Mouse (Mus musculus): ENCODE results near the gene Dvl2. TPM values are rescaled to one million over a fixed set of nuclear protein-coding genes. Genes with fewer than 3 reads are reported as not detected.

Dvl2 gene
- polyA plus RNA-seq, 1 experiment from 2014 or later, result 17.9 TPM

DNA sequence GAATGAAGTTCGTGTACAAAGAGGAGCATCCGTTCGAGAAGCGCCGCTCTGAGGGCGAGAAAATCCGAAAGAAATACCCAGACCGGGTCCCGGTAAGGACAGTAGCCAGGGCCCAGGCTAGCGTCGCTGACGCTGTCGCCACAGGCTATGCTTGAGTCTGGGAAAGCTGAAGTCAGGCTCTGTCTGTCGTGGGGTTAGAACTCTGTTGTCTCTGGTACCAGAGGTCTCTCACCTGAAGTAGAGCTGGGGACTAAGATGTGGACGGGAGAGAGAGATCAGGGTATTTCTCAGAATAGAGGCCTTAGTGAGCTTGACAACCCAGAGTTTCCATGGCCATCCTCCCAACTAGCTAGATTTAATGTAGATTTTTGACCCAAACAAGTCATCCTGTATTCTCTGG lies 8.7 kb upstream of the Dvl2 start:
- Histone ChIP-seq H3K4me2 (replicated peaks) (peak overlapping the region; percentile 70), H3K4me3 (replicated peaks; ENCODE audit: low read length) (peak overlapping the region; percentile 78), H3K27ac (peak overlapping the region; percentile 92), H3K4me1 (replicated peaks; ENCODE audit: control insufficient read depth, insufficient read depth, low read length) (peaks cover 9% of the 10 kb centered on the region), H3K36me3 (replicated peaks; ENCODE audit: control insufficient read depth, insufficient read depth) (peaks cover 56% of the 10 kb centered on the region), H3K9me3 (ENCODE audit: control insufficient read depth, low read length) (no peaks in the 10 kb centered on the region), H3K9ac (peak overlapping the region; percentile 91), H3K27me3 (ENCODE audit: control insufficient read depth, insufficient read depth, low read length) (no peaks in the 10 kb centered on the region)
- ATAC-seq (ENCODE audit: low FRiP score), result peak; percentile 13; the same call in 1 of the 2 replicates
- WGBS, result under 1% methylated on average over 15 of the region's 15 CpGs
- no peak for DNase-seq (ENCODE audit: low spot score)

DNA sequence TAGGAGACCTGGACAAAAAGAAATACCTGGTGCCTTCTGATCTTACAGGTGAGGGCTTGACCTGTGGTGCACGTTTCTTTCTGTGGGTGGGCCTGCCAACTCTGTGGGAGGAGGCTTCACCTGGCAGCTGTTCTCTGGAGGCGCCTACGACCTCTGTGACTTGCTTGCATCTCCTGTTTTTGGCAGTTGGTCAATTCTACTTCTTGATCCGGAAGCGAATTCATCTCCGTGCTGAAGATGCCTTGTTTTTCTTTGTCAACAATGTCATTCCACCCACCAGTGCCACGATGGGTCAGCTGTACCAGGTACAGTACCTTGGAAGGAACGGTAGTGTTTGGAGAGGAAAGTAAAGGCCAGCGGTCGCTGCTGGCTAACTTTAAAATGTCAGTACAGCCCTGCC lies 8.0 kb upstream of the Dvl2 start:
- no peaks in the 10 kb centered on the region for H3K27me3 ChIP-seq (ENCODE audit: control insufficient read depth, insufficient read depth, low read length)
- no peak for DNase-seq (ENCODE audit: low spot score)
- peaks cover 11% of the 10 kb centered on the region for H3K4me1 ChIP-seq (replicated peaks; ENCODE audit: control insufficient read depth, insufficient read depth, low read length)
- WGBS, result 88% methylated on average over 10 of the region's 10 CpGs
- peak overlapping the region; percentile 78 for H3K4me3 ChIP-seq (replicated peaks; ENCODE audit: low read length)
- peak overlapping the region; percentile 91 for H3K9ac ChIP-seq
- H3K27ac ChIP-seq, result no peak overlapping the region
- H3K36me3 ChIP-seq (replicated peaks; ENCODE audit: control insufficient read depth, insufficient read depth), result peaks cover 49% of the 10 kb centered on the region
- peak overlapping the region; percentile 70 for H3K4me2 ChIP-seq (replicated peaks)
- ATAC-seq (ENCODE audit: low FRiP score), result no peak
- H3K9me3 ChIP-seq (ENCODE audit: control insufficient read depth, low read length), result no peaks in the 10 kb centered on the region

DNA sequence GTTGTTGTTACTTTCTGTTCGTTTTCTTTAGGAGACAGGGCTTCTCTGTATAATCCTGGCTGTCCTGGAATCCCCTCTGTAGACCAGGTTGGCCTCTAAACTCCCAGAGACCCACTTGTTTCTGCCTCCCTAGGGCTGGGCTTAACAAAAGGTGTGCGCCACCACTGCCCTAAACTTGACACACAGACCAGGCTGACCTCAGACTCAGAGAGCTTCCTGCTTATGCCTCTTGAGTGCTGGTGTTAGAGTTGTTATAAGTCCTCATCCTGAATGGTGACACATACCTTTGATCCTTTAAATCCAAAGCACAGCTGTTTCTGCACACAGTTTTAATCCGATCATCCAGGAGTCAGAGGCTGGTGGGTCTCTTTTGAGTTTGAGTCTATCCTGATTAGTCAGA lies 7.5 kb upstream of the Dvl2 start:
- H3K4me2 ChIP-seq (replicated peaks), result peak overlapping the region; percentile 70
- no peak overlapping the region for H3K27ac ChIP-seq
- peak overlapping the region; percentile 91; the same call in 1 of the 2 replicates for H3K9ac ChIP-seq
- H3K9me3 ChIP-seq (ENCODE audit: control insufficient read depth, low read length), result no peaks in the 10 kb centered on the region
- H3K4me1 ChIP-seq (replicated peaks; ENCODE audit: control insufficient read depth, insufficient read depth, low read length), result peaks cover 17% of the 10 kb centered on the region
- H3K27me3 ChIP-seq (ENCODE audit: control insufficient read depth, insufficient read depth, low read length), result no peaks in the 10 kb centered on the region
- DNase-seq (ENCODE audit: low spot score) (no peak), ATAC-seq (ENCODE audit: low FRiP score) (no peak)
- peaks cover 46% of the 10 kb centered on the region for H3K36me3 ChIP-seq (replicated peaks; ENCODE audit: control insufficient read depth, insufficient read depth)
- H3K4me3 ChIP-seq (replicated peaks; ENCODE audit: low read length), result peak overlapping the region; percentile 78
- 95% methylated on average over 3 of the region's 3 CpGs for WGBS

DNA sequence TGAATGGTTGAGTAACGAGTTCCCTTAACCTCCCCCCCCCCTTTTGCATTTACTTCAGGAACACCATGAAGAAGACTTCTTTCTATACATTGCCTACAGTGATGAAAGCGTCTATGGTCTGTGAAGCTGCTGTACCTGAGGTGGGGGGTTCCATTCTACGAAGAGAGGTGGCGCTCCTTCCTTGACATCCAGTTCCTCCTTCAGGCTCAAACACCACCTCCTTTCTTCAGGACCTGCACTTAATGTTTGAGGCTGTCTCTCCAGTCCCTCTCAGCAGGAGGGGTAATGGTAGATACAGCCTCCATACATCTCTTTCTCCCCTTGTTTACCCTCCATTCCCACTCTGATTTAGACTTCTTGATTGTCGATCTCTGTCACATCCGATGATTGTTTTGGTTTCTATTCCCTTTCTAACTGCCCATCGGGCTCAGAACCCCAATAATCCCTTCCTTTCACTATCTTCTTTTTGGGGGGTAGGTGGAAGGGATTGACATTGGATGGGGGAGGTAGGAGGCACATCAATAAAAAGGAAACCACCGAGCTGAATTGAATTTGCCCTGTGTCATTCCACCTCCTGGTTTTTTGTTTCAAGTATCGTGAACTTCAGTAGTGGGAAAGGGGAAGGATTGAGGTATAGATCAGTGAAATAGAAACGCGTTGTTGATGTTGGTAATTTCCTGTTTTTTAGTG lies 5.8 kb upstream of the Dvl2 start:
- no peak overlapping the region for H3K9ac ChIP-seq
- no peaks in the 10 kb centered on the region for H3K27me3 ChIP-seq (ENCODE audit: control insufficient read depth, insufficient read depth, low read length)
- no peaks in the 10 kb centered on the region for H3K9me3 ChIP-seq (ENCODE audit: control insufficient read depth, low read length)
- H3K4me1 ChIP-seq (replicated peaks; ENCODE audit: control insufficient read depth, insufficient read depth, low read length), result peaks cover 20% of the 10 kb centered on the region
- H3K27ac ChIP-seq, result no peak overlapping the region
- peak overlapping the region; percentile 61 for H3K4me3 ChIP-seq (replicated peaks; ENCODE audit: low read length)
- H3K4me2 ChIP-seq (replicated peaks), result peak overlapping the region; percentile 43
- DNase-seq (ENCODE audit: low spot score) (no peak), ATAC-seq (ENCODE audit: low FRiP score) (no peak)
- WGBS, result 84% methylated on average over 11 of the region's 11 CpGs
- H3K36me3 ChIP-seq (replicated peaks; ENCODE audit: control insufficient read depth, insufficient read depth), result peaks cover 46% of the 10 kb centered on the region

DNA sequence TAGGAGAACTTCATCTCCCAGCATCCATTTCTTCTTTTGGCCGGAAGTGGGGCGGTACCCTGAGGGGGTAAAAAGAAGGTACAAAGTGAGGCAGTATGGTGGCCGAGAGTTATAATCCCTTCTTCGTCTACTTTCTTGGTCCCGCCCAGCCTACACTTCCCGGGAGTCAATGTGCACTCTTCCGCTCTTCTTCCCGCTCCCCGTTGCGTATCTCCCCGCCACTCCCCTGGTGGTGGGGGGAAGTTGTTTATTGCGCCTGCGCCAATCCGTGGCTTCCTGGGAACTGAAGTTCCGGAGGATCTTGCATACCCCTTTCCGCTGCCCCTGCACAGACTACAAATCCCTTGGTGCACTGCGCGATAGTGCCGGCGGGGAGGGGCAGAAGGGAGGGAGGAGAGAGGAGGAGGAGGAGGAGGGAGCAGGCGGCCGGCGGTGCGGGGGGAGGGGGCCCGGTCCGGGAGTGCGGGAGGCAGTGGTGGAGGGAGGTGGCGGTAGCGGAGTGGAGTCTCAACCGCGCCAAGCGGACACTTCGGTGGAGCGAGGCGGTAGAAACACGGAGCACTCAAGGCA lies 4.9 kb upstream of the Dvl2 start, which contains the start of gene Phf23:
TSS of gene Phf23 (plus strand) at position 387 of the 570 bp plus-strand sequence.
- Histone ChIP-seq H3K9me3 (ENCODE audit: control insufficient read depth, low read length) (no peaks in the 10 kb centered on the region), H3K4me1 (replicated peaks; ENCODE audit: control insufficient read depth, insufficient read depth, low read length) (peaks cover 20% of the 10 kb centered on the region), H3K4me2 (replicated peaks) (peak within 1 kb of the TSS; percentile 62), H3K27me3 (ENCODE audit: control insufficient read depth, insufficient read depth, low read length) (no peaks in the 10 kb centered on the region), H3K4me3 (replicated peaks; ENCODE audit: low read length) (peak within 1 kb of the TSS; percentile 61), H3K36me3 (replicated peaks; ENCODE audit: control insufficient read depth, insufficient read depth) (peaks cover 44% of the 10 kb centered on the region), H3K9ac (peak within 1 kb of the TSS; percentile 76), H3K27ac (peak within 1 kb of the TSS; percentile 91)
- ATAC-seq (ENCODE audit: low FRiP score) (peak; percentile 85), DNase-seq (ENCODE audit: low spot score) (peak; percentile 96)
- 0% methylated on average over 36 of the region's 36 CpGs for WGBS

DNA sequence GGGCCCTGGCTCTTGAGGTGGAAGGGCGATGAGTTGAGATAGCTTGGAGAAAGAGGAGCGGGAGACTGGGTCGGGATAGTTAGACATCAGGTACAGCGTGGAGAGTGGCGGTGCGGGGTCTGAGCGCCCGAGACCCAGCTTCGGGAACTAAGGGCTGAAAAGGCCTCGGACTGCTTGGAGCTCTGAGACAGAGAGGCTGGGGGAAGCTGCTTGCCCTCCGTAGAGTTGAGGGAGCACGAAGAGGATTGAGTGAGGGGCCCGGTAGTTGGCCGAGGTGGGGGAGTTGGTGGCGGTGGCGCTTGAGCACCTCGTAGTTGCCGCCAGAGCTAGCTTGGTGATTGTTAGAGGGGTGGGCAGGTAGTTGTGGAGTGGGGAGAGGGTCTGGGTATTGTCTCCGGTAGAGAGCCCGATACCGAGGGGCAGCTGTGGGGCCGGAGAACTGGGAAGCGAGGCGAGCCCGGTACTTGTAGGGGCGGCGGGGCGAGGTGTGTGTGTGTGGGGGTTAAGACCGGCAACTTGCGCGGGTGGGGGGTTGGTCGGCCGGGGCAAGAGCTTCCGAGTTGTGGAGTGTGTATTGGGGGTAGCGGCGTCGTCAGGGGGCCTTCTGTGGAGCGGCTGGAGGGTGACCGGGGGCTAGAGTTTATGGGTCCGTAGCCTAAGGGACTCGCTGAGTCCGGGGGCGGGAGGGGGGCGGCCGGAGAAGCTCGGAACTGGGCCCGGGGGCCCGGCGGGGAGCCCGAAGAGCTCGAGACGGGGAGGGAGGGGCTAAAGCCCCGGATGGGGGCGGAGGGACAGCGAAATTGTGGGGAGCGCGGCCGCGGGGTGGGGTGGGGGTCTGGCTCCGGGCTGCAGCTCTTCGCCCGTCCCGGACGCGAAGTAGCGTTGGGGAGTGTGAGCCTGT lies 4.0 kb upstream of the Dvl2 start:
- peaks cover 23% of the 10 kb centered on the region for H3K4me1 ChIP-seq (replicated peaks; ENCODE audit: control insufficient read depth, insufficient read depth, low read length)
- peak overlapping the region; percentile 76 for H3K9ac ChIP-seq
- H3K27ac ChIP-seq, result peak overlapping the region; percentile 91
- H3K4me2 ChIP-seq (replicated peaks), result peak overlapping the region; percentile 62
- 2% methylated on average over 62 of the region's 66 CpGs for WGBS
- DNase-seq (ENCODE audit: low spot score) (no peak), ATAC-seq (ENCODE audit: low FRiP score) (0 out of 2 replicates have a peak, but pooled peaks have one; percentile 0)
- no peaks in the 10 kb centered on the region for H3K9me3 ChIP-seq (ENCODE audit: control insufficient read depth, low read length)
- H3K4me3 ChIP-seq (replicated peaks; ENCODE audit: low read length), result peak overlapping the region; percentile 61
- peaks cover 44% of the 10 kb centered on the region for H3K36me3 ChIP-seq (replicated peaks; ENCODE audit: control insufficient read depth, insufficient read depth)
- H3K27me3 ChIP-seq (ENCODE audit: control insufficient read depth, insufficient read depth, low read length), result no peaks in the 10 kb centered on the region

DNA sequence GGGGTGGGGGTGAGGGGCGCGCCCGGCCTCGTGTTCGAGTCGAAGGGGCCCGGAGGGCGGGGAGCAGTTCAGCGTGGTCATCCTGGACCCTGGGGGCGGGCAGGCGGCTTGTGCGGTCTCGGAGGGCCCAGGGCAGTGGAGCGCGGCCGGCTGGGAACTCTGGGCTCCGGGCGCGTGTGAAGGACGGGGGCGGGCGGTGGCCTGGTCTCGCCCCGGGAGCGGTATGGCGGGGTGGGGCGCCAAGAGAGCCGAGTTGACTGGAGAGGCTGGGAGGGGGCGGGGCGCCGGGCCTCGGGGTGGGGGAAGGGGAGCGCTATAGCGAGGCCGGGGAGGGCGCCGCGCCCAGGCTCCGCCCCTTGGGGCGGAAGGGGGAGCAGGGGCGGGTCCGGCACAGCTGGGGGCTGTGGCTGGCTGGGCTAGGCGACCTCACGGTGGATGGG lies 3.3 kb upstream of the Dvl2 start:
- peak overlapping the region; percentile 76 for H3K9ac ChIP-seq
- H3K4me3 ChIP-seq (replicated peaks; ENCODE audit: low read length), result peak overlapping the region; percentile 61
- no peaks in the 10 kb centered on the region for H3K9me3 ChIP-seq (ENCODE audit: control insufficient read depth, low read length)
- H3K27ac ChIP-seq, result peak overlapping the region; percentile 91
- no peaks in the 10 kb centered on the region for H3K27me3 ChIP-seq (ENCODE audit: control insufficient read depth, insufficient read depth, low read length)
- DNase-seq (ENCODE audit: low spot score), result peak; percentile 57
- H3K36me3 ChIP-seq (replicated peaks; ENCODE audit: control insufficient read depth, insufficient read depth), result peaks cover 44% of the 10 kb centered on the region
- WGBS, result 1% methylated on average over 40 of the region's 44 CpGs
- peak; percentile 18; the same call in 1 of the 2 replicates for ATAC-seq (ENCODE audit: low FRiP score)
- H3K4me2 ChIP-seq (replicated peaks), result peak overlapping the region; percentile 62
- H3K4me1 ChIP-seq (replicated peaks; ENCODE audit: control insufficient read depth, insufficient read depth, low read length), result peaks cover 30% of the 10 kb centered on the region

DNA sequence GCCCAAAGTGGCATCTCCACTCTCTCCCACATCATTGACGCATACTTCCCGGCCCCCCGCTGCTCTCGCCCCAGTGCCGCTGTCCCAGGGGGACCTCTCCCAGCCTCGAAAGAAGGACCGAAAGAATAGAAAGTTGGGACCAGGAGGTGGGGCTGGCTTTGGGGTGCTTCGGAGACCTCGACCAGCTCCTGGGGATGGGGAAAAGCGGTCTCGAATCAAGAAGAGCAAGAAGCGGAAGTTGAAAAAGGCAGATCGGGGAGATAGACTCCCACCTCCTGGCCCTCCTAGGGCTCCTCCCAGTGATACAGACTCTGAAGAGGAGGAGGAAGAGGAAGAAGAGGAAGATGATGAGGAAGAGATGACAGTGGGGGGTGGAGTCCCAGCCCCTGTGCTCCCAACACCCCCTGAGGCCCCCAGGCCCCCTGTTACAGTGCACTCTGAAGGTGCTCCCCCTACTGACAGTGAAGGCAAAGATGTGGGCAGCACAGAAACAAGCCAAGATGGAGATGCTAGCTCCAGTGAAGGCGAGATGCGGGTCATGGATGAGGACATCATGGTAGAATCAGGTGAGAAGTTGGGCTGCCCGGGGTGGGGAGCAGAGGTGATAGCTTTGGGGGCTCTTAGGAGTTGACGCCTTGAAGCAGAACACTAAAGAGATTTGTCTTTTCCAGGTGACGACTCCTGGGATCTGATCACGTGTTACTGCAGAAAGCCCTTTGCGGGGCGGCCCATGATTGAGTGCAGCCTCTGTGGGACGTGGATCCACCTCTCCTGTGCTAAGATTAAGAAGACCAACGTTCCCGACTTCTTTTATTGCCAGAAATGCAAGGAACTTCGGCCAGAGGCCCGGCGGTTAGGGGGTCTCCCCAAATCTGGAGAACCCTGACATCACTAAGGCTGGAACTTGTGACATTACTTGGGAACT lies 1.6 kb upstream of the Dvl2 start:
- H3K9me3 ChIP-seq (ENCODE audit: control insufficient read depth, low read length), result no peaks in the 10 kb centered on the region
- H3K4me3 ChIP-seq (replicated peaks; ENCODE audit: low read length), result peak overlapping the region; percentile 61; the same call in 1 of the 2 replicates
- no peaks in the 10 kb centered on the region for H3K27me3 ChIP-seq (ENCODE audit: control insufficient read depth, insufficient read depth, low read length)
- DNase-seq (ENCODE audit: low spot score) (no peak), ATAC-seq (ENCODE audit: low FRiP score) (no peak)
- no peak overlapping the region for H3K9ac ChIP-seq
- peaks cover 37% of the 10 kb centered on the region for H3K4me1 ChIP-seq (replicated peaks; ENCODE audit: control insufficient read depth, insufficient read depth, low read length)
- no peak overlapping the region for H3K27ac ChIP-seq
- H3K4me2 ChIP-seq (replicated peaks), result no peak overlapping the region
- H3K36me3 ChIP-seq (replicated peaks; ENCODE audit: control insufficient read depth, insufficient read depth), result peaks cover 33% of the 10 kb centered on the region
- 94% methylated on average over 27 of the region's 27 CpGs for WGBS
